Mouse (Mus musculus): ENCODE measurements at regions not wholly inside any gene's neighbourhood (a gene's known extent, or its start where the extent isn't known, plus 50 kb on each side); places are given as distances from the start of the nearest gene placed in this dataset.
A peak's percentile ranks its signal among the peaks of the same experiment; 100 is the strongest.

- H3K4me3 ChIP-seq (ENCODE audit: low read depth, low read length), result no peak overlapping the region
- no peaks in the 10 kb centered on the region for H3K9me3 ChIP-seq (ENCODE audit: low read length)
- 54% methylated on average over 15 of the region's 15 CpGs for WGBS
- peak; percentile 34 for DNase-seq (ENCODE audit: low spot score)
- no peaks in the 10 kb centered on the region for H3K27me3 ChIP-seq (replicated peaks; ENCODE audit: insufficient read depth, low read length)
- no peaks in the 10 kb centered on the region for H3K36me3 ChIP-seq (ENCODE audit: insufficient read depth, low read length)
- no peak overlapping the region for H3K4me2 ChIP-seq (replicated peaks; ENCODE audit: low read depth, low read length)
- no peak overlapping the region for H3K9ac ChIP-seq (replicated peaks; ENCODE audit: low read depth)
- no peak for ATAC-seq
- no peak overlapping the region for H3K27ac ChIP-seq (ENCODE audit: low read length)
- H3K4me1 ChIP-seq (ENCODE audit: insufficient read depth, low read depth, low read length), result no peaks in the 10 kb centered on the region
- TF ChIP-seq CTCF (IDR thresholded peaks at IDR 0.05), result no peak
- TF ChIP-seq EP300 (IDR thresholded peaks at IDR 0.05), result no peak
These were observed 611.6 kb upstream of the Fam19a5 start for GRCm38 (mm10) chr15:86932345-86933075.

GRCm38 (mm10) chr15:86937364-86937763 lies 606.7 kb upstream of the Fam19a5 start:
- ATAC-seq (no peak), DNase-seq (ENCODE audit: low spot score) (no peak)
- Histone ChIP-seq H3K36me3 (ENCODE audit: insufficient read depth, low read length) (no peaks in the 10 kb centered on the region), H3K4me3 (ENCODE audit: low read depth, low read length) (no peak overlapping the region), H3K27me3 (replicated peaks; ENCODE audit: insufficient read depth, low read length) (no peaks in the 10 kb centered on the region), H3K4me1 (ENCODE audit: insufficient read depth, low read depth, low read length) (no peaks in the 10 kb centered on the region), H3K27ac (ENCODE audit: low read length) (no peak overlapping the region), H3K4me2 (replicated peaks; ENCODE audit: low read depth, low read length) (no peak overlapping the region), H3K9ac (replicated peaks; ENCODE audit: low read depth) (no peak overlapping the region), H3K9me3 (ENCODE audit: low read length) (no peaks in the 10 kb centered on the region)
- no peak for TF ChIP-seq CTCF (IDR thresholded peaks at IDR 0.05)
- no peak for TF ChIP-seq EP300 (IDR thresholded peaks at IDR 0.05)
- WGBS, result 72% methylated on average over 3 of the region's 3 CpGs

GRCm38 (mm10) chr15:86944529-86944928 lies 599.6 kb upstream of the Fam19a5 start:
- no peak overlapping the region for H3K27ac ChIP-seq (ENCODE audit: low read length)
- ATAC-seq, result no peak
- no peak overlapping the region for H3K9ac ChIP-seq (replicated peaks; ENCODE audit: low read depth)
- H3K36me3 ChIP-seq (ENCODE audit: insufficient read depth, low read length), result no peaks in the 10 kb centered on the region
- DNase-seq (ENCODE audit: low spot score), result no peak
- H3K4me2 ChIP-seq (replicated peaks; ENCODE audit: low read depth, low read length), result no peak overlapping the region
- no peak overlapping the region for H3K4me3 ChIP-seq (ENCODE audit: low read depth, low read length)
- WGBS, result 51% methylated on average over 7 of the region's 7 CpGs
- no peaks in the 10 kb centered on the region for H3K4me1 ChIP-seq (ENCODE audit: insufficient read depth, low read depth, low read length)
- no peaks in the 10 kb centered on the region for H3K9me3 ChIP-seq (ENCODE audit: low read length)
- TF ChIP-seq CTCF (IDR thresholded peaks at IDR 0.05) (no peak), EP300 (IDR thresholded peaks at IDR 0.05) (no peak)
- H3K27me3 ChIP-seq (replicated peaks; ENCODE audit: insufficient read depth, low read length), result no peaks in the 10 kb centered on the region

- H3K4me3 ChIP-seq (ENCODE audit: low read depth, low read length), result no peak overlapping the region
- no peaks in the 10 kb centered on the region for H3K9me3 ChIP-seq (ENCODE audit: low read length)
- WGBS, result 58% methylated on average over 5 of the region's 5 CpGs
- no peak for DNase-seq (ENCODE audit: low spot score)
- no peak overlapping the region for H3K27ac ChIP-seq (ENCODE audit: low read length)
- no peak overlapping the region for H3K9ac ChIP-seq (replicated peaks; ENCODE audit: low read depth)
- no peak for ATAC-seq
- H3K4me2 ChIP-seq (replicated peaks; ENCODE audit: low read depth, low read length), result no peak overlapping the region
- no peaks in the 10 kb centered on the region for H3K4me1 ChIP-seq (ENCODE audit: insufficient read depth, low read depth, low read length)
- TF ChIP-seq EP300 (IDR thresholded peaks at IDR 0.05), result no peak
- TF ChIP-seq CTCF (IDR thresholded peaks at IDR 0.05), result no peak
- no peaks in the 10 kb centered on the region for H3K27me3 ChIP-seq (replicated peaks; ENCODE audit: insufficient read depth, low read length)
- H3K36me3 ChIP-seq (ENCODE audit: insufficient read depth, low read length), result no peaks in the 10 kb centered on the region
These were observed 591.5 kb upstream of the Fam19a5 start for GRCm38 (mm10) chr15:86952593-86952992.

- no peaks in the 10 kb centered on the region for H3K4me1 ChIP-seq (ENCODE audit: insufficient read depth, low read depth, low read length)
- 78% methylated on average over 8 of the region's 8 CpGs for WGBS
- no peak overlapping the region for H3K27ac ChIP-seq (ENCODE audit: low read length)
- H3K4me3 ChIP-seq (ENCODE audit: low read depth, low read length), result no peak overlapping the region
- no peaks in the 10 kb centered on the region for H3K36me3 ChIP-seq (ENCODE audit: insufficient read depth, low read length)
- H3K9ac ChIP-seq (replicated peaks; ENCODE audit: low read depth), result no peak overlapping the region
- TF ChIP-seq EP300 (IDR thresholded peaks at IDR 0.05), result no peak
- TF ChIP-seq CTCF (IDR thresholded peaks at IDR 0.05), result no peak
- H3K27me3 ChIP-seq (replicated peaks; ENCODE audit: insufficient read depth, low read length), result no peaks in the 10 kb centered on the region
- no peak for ATAC-seq
- no peak overlapping the region for H3K4me2 ChIP-seq (replicated peaks; ENCODE audit: low read depth, low read length)
- H3K9me3 ChIP-seq (ENCODE audit: low read length), result no peaks in the 10 kb centered on the region
- no peak for DNase-seq (ENCODE audit: low spot score)
These were observed 586.2 kb upstream of the Fam19a5 start for GRCm38 (mm10) chr15:86957872-86958271.

GRCm38 (mm10) chr15:86962921-86963320 lies 581.2 kb upstream of the Fam19a5 start:
- Histone ChIP-seq H3K27me3 (replicated peaks; ENCODE audit: insufficient read depth, low read length) (no peaks in the 10 kb centered on the region), H3K4me3 (ENCODE audit: low read depth, low read length) (no peak overlapping the region), H3K36me3 (ENCODE audit: insufficient read depth, low read length) (no peaks in the 10 kb centered on the region), H3K4me2 (replicated peaks; ENCODE audit: low read depth, low read length) (no peak overlapping the region), H3K9ac (replicated peaks; ENCODE audit: low read depth) (no peak overlapping the region), H3K9me3 (ENCODE audit: low read length) (no peaks in the 10 kb centered on the region), H3K4me1 (ENCODE audit: insufficient read depth, low read depth, low read length) (no peaks in the 10 kb centered on the region), H3K27ac (ENCODE audit: low read length) (no peak overlapping the region)
- DNase-seq (ENCODE audit: low spot score), result no peak
- no peak for ATAC-seq
- 63% methylated on average over 2 of the region's 2 CpGs for WGBS
- TF ChIP-seq CTCF (IDR thresholded peaks at IDR 0.05) (no peak), EP300 (IDR thresholded peaks at IDR 0.05) (no peak)

All from lung, postnatal 0 days (tissue).